Mouse (Mus musculus) heart, postnatal 36 days (tissue): ENCODE measurements at regions not wholly inside any gene's neighbourhood (a gene's known extent, or its start where the extent isn't known, plus 50 kb on each side); places are given as distances from the start of the nearest gene placed in this dataset.

Source experiments
- DNase-seq, 2 experiments: peaks; one replicate each; pipeline ENCODE4 v3.0.0; 2021 to 2022
- intact Hi-C: fragments of 180-260 bp; cut with DNase I; formaldehyde crosslinking; loops from one replicate; pipeline ENCODE4 v1.15.1; 2025

- intact Hi-C loops: no loop called here
- DNase-seq: no peak
Observed at GRCm38 (mm10) chr12:69101965-69102364, 57.0 kb downstream of the Rps29 start.

- no peak for DNase-seq
- intact Hi-C loops: no loop called here
Observed at GRCm38 (mm10) chr12:69094856-69095255, 64.1 kb downstream of the Rps29 start.

- intact Hi-C loops: no loop called here
- DNase-seq: no peak
Observed at GRCm38 (mm10) chr12:69093073-69093797, 65.8 kb downstream of the Rps29 start.

- no peak for DNase-seq
Observed at GRCm38 (mm10) chr12:69087928-69088609, 70.9 kb downstream of the Rps29 start.

DNA sequence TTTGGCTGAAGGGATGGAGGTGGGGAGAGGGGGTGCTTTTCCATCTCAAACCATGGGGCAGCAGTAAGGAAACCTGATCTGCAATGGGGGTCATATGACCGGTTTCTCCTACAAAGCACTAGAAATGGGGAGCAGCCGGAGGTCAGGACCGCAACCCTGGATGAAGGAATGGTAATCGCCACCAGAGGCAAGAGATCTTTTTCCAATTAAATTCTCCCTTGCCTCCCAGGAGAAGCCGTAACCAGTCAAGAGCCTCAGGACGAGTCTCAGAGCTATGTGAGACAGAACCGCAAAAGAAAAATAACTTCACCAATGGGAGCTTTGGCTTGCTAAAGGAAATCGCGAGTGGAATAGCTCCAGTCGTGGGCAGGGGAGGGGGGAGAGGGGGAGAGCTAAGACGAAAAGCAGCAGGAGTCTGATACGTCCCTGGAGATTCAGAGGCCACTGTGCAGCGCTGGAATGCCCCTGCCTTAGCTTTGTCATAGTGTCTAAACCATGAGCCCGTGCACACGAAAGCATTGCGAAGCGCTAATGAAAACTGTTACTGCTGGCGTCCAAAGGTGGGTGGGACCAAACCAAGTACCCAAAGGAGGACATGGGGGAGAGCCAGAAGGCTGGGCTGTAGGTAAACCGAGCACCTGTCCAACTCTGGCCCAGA lies 73.3 kb downstream of the Rps29 start:
- intact Hi-C loops: no loop called here
- no peak for DNase-seq

More at GRCm38 (mm10) chr12:69087928-69088609, 70.9 kb downstream of the Rps29 start:
- intact Hi-C loops: no loop called here

GRCm38 (mm10) chr12:69084656-69085055 lies 74.3 kb downstream of the Rps29 start:
- no peak for DNase-seq
- intact Hi-C loops: no loop called here

- intact Hi-C loops: no loop called here
- no peak for DNase-seq
Observed at GRCm38 (mm10) chr12:69082051-69082450, 76.9 kb downstream of the Rps29 start.

- intact Hi-C loops: no loop called here
- DNase-seq: no peak
Observed at GRCm38 (mm10) chr12:69039553-69039952, 119.4 kb downstream of the Rps29 start.

DNA sequence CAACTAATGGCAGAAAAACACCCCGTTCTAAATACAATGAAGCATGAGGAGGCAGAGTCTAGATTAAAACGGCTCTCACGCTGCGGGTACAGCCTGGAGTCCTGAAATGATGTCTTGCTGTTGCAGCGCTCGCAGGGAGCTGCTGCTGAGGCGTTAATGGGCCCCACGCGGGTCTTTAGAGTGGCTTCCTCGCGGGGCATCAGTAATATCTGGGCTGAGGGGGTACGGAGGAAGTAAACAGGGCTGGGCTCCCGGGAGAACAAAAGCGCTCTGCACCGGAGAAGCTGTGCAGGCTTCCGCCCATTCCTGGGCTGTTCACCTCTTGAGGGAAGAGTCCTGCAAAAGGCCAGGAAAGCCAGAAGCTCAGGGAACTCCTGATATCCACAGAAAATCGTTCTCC lies 135.4 kb downstream of the Rps29 start:
- intact Hi-C loops: no loop called here
- DNase-seq: peak in 1 of 2 experiments; percentile 1

DNA sequence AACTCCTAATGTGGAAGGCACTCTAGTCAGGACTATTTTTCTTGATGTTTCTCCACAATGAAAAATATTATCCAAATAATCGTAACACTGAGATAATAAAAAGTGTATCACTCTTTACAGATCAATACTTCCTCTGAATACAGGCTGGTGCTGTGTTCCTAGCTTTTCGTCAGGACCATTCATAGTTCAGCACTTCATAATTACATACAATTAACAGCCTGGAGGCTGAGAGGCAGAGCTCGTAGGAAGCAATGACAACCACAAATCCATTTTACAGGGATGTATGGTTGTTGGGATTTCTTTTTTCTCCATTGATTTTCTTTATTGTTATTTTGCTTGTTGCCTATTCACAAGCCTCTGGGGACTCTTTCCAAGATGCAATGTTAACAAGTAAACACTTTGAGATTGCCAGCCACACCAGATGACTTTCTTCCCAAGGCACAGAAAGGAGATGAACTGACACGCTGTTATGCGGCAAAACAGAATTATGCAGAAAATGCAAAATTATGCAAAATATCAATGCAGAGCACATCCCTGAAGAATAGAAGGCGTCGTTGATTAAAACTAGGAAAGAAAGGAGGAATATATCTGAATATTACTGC lies 142.2 kb downstream of the Rps29 start:
- intact Hi-C loops: no loop called here
- no peak for DNase-seq

GRCm38 (mm10) chr12:69005141-69005540 lies 153.8 kb downstream of the Rps29 start:
- no peak for DNase-seq
- intact Hi-C loops: no loop called here

GRCm38 (mm10) chr12:69002106-69002505 lies 156.9 kb downstream of the Rps29 start:
- intact Hi-C loops: no loop called here

GRCm38 (mm10) chr12:68997259-68997658 lies 161.7 kb downstream of the Rps29 start:
- no peak for DNase-seq
- intact Hi-C loops: no loop called here

More at GRCm38 (mm10) chr12:69002106-69002505, 156.9 kb downstream of the Rps29 start:
- no peak for DNase-seq

DNA sequence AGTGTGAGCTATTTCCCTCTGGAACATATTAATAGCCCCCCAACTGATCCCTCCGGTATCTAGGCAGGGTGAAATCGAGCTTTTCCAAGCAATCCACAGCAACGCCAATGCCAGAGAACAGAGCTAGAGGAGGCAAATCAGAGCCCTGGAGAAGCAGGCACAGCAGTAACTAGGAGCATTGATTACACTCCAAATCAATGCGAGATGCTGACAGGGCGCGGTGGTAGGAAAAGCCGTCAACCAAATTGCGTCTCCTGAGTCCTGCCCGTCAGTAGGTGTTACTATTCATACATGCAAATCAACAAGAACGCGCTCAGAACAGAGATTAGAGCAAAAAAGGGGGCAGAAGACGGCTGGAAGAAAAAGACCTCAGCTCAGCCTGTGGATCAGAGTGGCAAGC lies 162.2 kb downstream of the Rps29 start:
- intact Hi-C loops: no loop called here
- no peak for DNase-seq

GRCm38 (mm10) chr12:68980640-68981039 lies 178.3 kb downstream of the Rps29 start:
- no peak for DNase-seq
- intact Hi-C loops: no loop called here

DNA sequence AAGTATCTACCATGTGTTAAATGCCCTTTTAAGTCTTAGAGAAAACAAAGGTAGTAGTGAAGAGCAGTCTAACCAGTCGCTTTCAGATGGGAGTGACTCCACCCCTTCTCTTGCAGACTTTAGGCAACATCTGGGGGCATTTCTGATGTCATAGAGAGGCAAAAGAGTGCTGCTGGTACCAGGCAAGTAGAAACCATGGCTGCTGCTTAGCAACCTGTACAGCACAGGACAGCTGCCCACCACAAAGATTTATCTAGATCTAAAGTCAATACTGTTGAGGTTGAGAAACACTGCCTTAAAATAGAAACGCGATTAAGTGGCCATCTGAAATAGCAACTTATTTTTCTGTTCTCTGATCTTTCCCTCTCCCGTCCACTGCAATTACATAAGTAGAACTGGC lies 178.8 kb downstream of the Rps29 start:
- no peak for DNase-seq
- intact Hi-C loops: no loop called here

DNA sequence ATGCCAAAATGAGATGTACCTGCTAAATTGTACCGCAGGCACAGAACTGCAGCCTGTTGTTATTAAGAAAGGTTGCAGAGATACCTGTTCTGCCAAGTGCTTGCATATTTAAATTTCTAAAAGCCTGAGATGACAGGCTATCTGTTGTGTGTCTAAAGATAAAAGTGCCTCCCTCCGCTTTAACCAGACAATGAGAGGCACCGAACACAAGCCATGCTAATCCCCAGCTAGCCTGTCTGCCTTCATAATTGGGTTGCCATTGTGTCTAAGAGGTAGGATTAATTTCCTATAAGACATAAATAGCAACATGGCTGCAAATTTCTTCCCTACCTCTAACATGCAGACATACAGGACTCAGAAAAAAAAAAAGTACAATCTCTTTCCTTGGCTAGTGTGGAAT lies 179.8 kb downstream of the Rps29 start:
- DNase-seq: no peak
- intact Hi-C loops: no loop called here

GRCm38 (mm10) chr12:68977276-68977675 lies 181.7 kb downstream of the Rps29 start:
- DNase-seq: no peak
- intact Hi-C loops: no loop called here

DNA sequence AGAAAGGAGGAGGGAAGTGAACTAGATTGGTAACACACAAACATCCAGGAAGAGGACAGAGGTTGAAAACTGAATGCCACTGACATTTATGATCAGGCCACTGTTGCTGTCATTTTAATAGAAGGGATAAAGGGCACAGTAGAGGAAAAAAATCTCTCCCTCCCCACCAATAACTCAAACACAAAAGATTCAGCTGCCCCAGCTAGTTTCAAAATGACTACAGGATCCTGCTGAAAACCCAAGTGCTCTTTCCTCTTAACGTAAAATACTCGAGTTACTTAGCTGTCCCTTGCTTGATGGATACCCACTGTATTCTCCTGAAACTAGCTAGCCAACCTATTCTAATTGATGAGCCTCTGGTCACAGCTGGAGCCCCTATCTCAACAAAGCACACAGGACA lies 211.7 kb downstream of the Rps29 start:
- intact Hi-C loops: no loop called here
- DNase-seq: no peak

GRCm38 (mm10) chr12:68910590-68910989 lies 248.4 kb downstream of the Rps29 start:
- no peak for DNase-seq
- intact Hi-C loops: no loop called here

GRCm38 (mm10) chr12:68904770-68905169 lies 254.2 kb downstream of the Rps29 start:
- DNase-seq: no peak
- intact Hi-C loops: no loop called here
